Mouse (Mus musculus) small intestine, adult 2 months (tissue): ENCODE results near the gene Tmem270. TPM values are rescaled to one million over a fixed set of nuclear protein-coding genes. Genes with fewer than 3 reads are reported as not detected.

Experiments used
- H3K27ac ChIP-seq: fragments of 200-500 bp; 2 replicates; pipeline ENCODE4 v1.5.1; 2012; ENCODE audit warnings: low read depth, low read length, control low read depth, inconsistent platforms; ENCODE audit not compliant: insufficient read depth
- H3K27me3 ChIP-seq: fragments of 200-500 bp; 2 replicates; pipeline ENCODE4 v1.6.1; 2012; ENCODE audit warnings: mild to moderate bottlenecking, moderate library complexity, low read length, inconsistent platforms; ENCODE audit not compliant: control insufficient read depth, insufficient read depth
- H3K36me3 ChIP-seq: fragments of 200-500 bp; 2 replicates; pipeline ENCODE4 v1.6.1; 2012; ENCODE audit warnings: mild to moderate bottlenecking, low read length, control low read depth, inconsistent platforms; ENCODE audit not compliant: control insufficient read depth, insufficient read depth
- H3K4me1 ChIP-seq: fragments of 200-500 bp; 2 replicates; pipeline ENCODE4 v1.6.1; 2012; ENCODE audit warnings: low read length, inconsistent platforms, mixed read lengths; ENCODE audit not compliant: control insufficient read depth, insufficient read depth, insufficient read length
- H3K4me3 ChIP-seq: fragments of 200-500 bp; 2 replicates; pipeline ENCODE4 v1.5.1; 2012; ENCODE audit warnings: low read depth, mild to moderate bottlenecking, control low read depth, inconsistent platforms, low read length, moderate library complexity
- CTCF ChIP-seq: fragments of 200-500 bp; IDR thresholded peaks from 2 replicates; pipeline ENCODE4 v1.5.1; 2012; ENCODE audit warnings: low read depth, mild to moderate bottlenecking, control low read depth, inconsistent platforms, low read length, moderate library complexity, mixed read lengths; ENCODE audit not compliant: insufficient replicate concordance, insufficient read length; ENCODE audit errors: extremely low read depth
- POLR2A ChIP-seq: fragments of 200-500 bp; IDR thresholded peaks from 2 replicates; pipeline ENCODE4 v1.6.1; 2012; ENCODE audit warnings: low read depth, mild to moderate bottlenecking, control low read depth, inconsistent platforms, low read length, moderate library complexity
- WGBS: fragments of 180-500 bp; shearing (Covaris S2); methylation state at CpG from one replicate; pipeline ENCODE4 v1.1.7; 2018; 5-methylcytosine and 5-hydroxymethylcytosine counted together
- polyA plus RNA-seq: library from polyadenylated mRNA; depleted of rRNA; stranded (reverse); fragments of >200 nt; gene quantifications from 2 replicates; pipeline ENCODE4 v1.2.3, GENCODE M21; 2012

Gene Tmem270
- polyA plus RNA-seq, 1 experiment: not detected

DNA sequence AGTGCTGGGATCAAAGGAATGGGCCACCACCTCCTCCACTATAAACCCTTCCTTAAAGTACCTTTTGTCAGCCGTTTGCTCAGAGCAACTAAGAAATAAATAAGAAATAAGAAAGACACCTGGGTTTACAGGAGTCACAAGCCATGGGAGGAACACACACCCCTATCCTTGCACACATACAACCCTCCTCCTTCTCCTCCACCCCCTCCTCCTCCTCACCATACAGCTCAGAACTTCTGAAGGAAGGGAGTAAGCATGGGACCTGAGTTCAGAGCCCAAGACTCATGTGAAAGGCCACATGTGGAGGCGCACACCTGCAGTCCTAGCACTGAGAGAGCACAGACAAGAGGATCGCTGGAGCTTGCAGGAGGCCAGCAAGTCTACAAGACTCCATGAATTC is 6.8 kb upstream of the Tmem270 start:
- TF ChIP-seq POLR2A (no peak), CTCF (no peak)
- H3K27me3 ChIP-seq: no peaks in the 10 kb centered on the region
- no peaks in the 10 kb centered on the region for H3K36me3 ChIP-seq
- WGBS: 65% methylated on average over 3 of the region's 3 CpGs
- no peak overlapping the region for H3K4me3 ChIP-seq
- H3K4me1 ChIP-seq: no peaks in the 10 kb centered on the region; the same call in 1 of the 2 replicates
- no peak overlapping the region for H3K27ac ChIP-seq

DNA sequence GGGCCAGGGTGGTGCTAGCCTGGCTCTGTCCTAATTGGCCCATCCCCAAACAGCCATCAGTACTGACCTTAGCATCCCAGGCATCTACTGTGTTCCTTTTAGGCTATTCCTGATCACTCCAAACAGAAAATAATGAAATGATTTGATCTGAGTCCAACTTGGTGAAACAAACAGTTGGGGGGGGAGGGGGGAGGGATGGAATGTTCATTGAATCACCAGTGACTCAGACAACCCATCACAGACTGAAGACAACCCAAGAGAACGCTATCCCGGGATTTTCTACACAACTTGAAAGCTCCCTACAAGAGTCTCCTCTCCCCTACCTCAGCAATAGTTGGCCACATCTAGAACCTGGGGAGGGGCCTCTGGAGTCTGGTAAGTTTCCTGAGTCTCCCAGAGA is 5.4 kb upstream of the Tmem270 start:
- Histone ChIP-seq H3K27me3 (no peaks in the 10 kb centered on the region), H3K4me1 (no peaks in the 10 kb centered on the region; the same call in 1 of the 2 replicates), H3K4me3 (no peak overlapping the region), H3K36me3 (no peaks in the 10 kb centered on the region), H3K27ac (no peak overlapping the region)
- no peak for TF ChIP-seq POLR2A
- 86% methylated on average over 2 of the region's 2 CpGs for WGBS

DNA sequence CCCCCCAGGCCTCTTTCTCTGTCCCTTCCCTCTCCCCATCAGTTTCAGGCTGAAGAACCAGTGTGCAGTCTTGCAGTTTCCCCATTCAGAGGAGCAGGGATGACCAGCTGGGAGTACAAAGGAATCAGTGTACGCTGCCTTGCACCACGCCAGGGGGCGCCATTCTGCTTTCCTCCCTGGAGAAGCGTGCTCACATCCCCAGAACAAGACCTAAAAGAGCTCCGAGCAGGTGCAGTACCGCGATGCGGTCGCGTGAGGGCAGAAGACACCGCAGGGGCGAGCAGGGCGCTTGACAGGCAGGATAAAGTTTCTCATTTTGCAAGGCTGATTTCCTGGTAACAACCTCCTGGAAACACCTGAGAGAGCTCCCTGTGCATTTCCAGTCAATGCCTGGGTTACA is 602 bp upstream of the Tmem270 start:
- Histone ChIP-seq H3K36me3 (no peaks in the 10 kb centered on the region), H3K27ac (no peak overlapping the region), H3K4me1 (no peaks in the 10 kb centered on the region; the same call in 1 of the 2 replicates), H3K27me3 (no peaks in the 10 kb centered on the region), H3K4me3 (no peak overlapping the region)
- under 1% methylated on average over 13 of the region's 13 CpGs for WGBS
- TF ChIP-seq POLR2A (no peak), CTCF (peak; percentile 99)

DNA sequence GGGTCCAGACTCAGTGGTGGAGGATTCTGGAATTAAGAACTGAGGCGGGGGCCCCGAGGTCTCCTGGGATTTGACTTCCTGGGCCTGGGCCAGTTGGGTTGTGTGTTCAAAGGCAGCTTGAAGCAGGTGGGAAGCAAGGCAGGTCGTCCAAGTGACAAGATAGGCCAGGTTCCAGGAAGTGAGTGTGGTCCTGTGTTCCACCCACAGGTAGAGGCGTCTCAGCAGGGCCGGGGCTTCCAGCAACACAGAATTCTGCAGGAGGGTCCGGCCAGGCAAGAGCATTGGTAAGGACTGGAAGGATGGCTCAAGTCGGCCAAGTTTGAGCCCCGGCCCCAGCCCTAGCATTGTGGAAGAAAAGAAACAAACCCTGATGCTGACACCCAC is 4.9 kb downstream of the Tmem270 start:
- no peaks in the 10 kb centered on the region for H3K27me3 ChIP-seq
- no peaks in the 10 kb centered on the region; the same call in 1 of the 2 replicates for H3K4me1 ChIP-seq
- 54% methylated on average over 8 of the region's 8 CpGs for WGBS
- no peak overlapping the region for H3K4me3 ChIP-seq
- no peaks in the 10 kb centered on the region for H3K36me3 ChIP-seq
- TF ChIP-seq CTCF (no peak), POLR2A (no peak)
- H3K27ac ChIP-seq: no peak overlapping the region

DNA sequence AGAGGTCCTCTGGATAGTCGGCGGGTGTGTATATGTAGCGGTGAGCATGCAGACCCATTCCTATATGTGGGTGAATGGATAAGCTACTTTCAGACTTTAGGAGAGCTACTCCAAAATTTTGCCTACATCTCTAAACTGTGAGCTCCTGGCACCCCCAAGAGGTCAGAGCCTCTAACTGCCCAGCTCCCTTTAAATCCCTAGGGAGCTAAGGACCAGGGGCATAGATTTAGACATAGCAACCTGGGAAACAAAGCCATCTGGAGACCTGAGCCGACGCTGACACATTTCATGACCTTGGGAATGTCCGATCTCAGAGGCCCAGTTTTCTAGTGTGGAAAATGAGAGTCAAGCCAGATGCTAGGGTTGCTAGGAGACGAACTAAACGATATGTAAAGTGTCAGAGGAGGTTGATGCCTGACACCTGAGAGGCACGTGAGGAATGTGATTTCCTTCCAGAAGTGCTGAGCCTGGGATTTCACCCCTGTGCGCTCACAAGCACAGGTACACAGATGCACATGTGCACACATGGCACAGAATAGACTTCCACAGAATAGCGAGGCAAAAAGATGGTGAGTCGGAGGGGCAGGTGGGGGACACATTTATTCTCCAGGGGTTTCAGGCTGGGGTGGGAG is 5.4 kb downstream of the Tmem270 start:
- no peak overlapping the region for H3K4me3 ChIP-seq
- no peak for TF ChIP-seq POLR2A
- TF ChIP-seq CTCF: peak; percentile 45; the same call in 1 of the 2 replicates
- WGBS: 35% methylated on average over 12 of the region's 12 CpGs
- H3K36me3 ChIP-seq: no peaks in the 10 kb centered on the region
- no peaks in the 10 kb centered on the region; the same call in 1 of the 2 replicates for H3K4me1 ChIP-seq
- no peak overlapping the region for H3K27ac ChIP-seq
- H3K27me3 ChIP-seq: no peaks in the 10 kb centered on the region

DNA sequence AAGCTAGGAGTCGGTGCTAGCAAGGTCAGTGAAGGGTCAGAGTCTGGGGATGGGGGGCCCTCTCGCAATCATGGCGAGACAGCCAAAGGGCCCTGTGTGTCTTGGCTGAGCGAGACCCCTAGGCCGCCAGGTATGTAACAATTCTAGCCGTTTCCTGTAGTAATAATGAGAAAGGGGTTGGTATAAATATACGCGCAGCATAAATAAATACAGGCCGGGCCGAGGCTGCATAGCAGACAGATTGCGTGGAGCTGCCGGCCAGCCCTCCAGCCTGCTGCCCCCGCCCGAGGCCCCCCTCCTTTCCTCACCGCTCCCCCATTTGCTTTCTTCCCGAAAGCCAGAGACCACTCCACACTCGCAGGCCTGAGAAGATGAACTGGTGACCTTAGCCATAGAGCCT is 8.9 kb downstream of the Tmem270 start:
- H3K27me3 ChIP-seq: no peaks in the 10 kb centered on the region
- 62% methylated on average over 17 of the region's 17 CpGs for WGBS

DNA sequence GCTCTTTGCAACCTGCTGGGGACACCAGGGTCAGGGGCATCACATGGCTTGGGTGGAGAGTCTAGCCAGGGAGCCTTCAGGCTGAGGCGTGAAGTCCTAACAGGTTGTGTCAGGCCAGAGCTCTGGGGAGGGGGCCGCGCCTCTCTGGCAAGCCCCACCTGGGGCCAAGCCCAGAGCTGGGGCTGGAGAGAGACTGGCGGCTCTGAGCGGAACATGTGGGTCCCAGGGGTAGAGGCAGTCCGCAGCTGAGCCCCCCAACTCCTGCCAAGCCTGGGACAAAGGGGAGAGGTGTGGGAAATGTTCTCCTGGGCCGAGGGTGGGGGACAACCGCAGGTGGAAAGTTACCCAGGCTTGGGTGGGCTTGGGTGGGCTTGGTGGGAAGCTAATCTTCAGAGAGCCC is 9.6 kb downstream of the Tmem270 start:
- Histone ChIP-seq H3K4me1 (no peaks in the 10 kb centered on the region; the same call in 1 of the 2 replicates), H3K27ac (no peak overlapping the region), H3K4me3 (no peak overlapping the region), H3K27me3 (no peaks in the 10 kb centered on the region), H3K36me3 (no peaks in the 10 kb centered on the region)
- 82% methylated on average over 8 of the region's 8 CpGs for WGBS
- TF ChIP-seq CTCF (no peak), POLR2A (no peak)

More for the DNA sequence above, 8.9 kb downstream of the Tmem270 start:
- TF ChIP-seq POLR2A (no peak), CTCF (no peak)
- Histone ChIP-seq H3K4me3 (no peak overlapping the region), H3K27ac (no peak overlapping the region), H3K4me1 (no peaks in the 10 kb centered on the region; the same call in 1 of the 2 replicates), H3K36me3 (no peaks in the 10 kb centered on the region)
